Mouse (Mus musculus) olfactory bulb, adult 2 months (tissue): ENCODE data around the gene Spry2.

ENCODE experiments used
- CTCF ChIP-seq: fragments of 200-500 bp; IDR thresholded peaks from 2 replicates; pipeline ENCODE4 v1.5.1; 2012; ENCODE audit warnings: low read depth, mild to moderate bottlenecking, low read length, moderate library complexity; ENCODE audit not compliant: insufficient read depth
- POLR2A ChIP-seq: fragments of 200-500 bp; IDR thresholded peaks from 2 replicates; pipeline ENCODE4 v1.6.1; 2012; ENCODE audit warnings: mild to moderate bottlenecking, low read depth, low read length, moderate library complexity; ENCODE audit not compliant: insufficient read depth

DNA sequence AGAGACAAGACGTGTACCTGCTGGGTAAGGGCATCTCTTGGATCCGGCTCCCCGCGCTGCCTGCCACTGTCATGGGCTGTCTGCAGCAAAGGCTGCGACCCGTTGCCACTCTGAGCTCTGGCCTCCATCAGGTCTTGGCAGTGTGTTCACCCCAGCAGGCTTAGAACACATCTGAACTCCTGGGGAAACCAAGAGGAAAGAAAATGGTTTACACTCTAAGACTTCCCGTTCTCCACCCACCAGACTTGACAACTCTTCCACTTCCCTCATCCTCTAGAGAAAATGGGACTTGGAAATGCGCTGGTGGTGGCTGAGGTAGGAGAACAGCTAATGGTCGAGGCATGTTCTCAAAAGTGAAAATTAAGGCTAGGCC, 3.0 kb downstream of the Spry2 start:
- TF ChIP-seq POLR2A (no peak), CTCF (no peak)
